ENCODE assay signal across 34 mouse cellular contexts in the genomic region with DNA sequence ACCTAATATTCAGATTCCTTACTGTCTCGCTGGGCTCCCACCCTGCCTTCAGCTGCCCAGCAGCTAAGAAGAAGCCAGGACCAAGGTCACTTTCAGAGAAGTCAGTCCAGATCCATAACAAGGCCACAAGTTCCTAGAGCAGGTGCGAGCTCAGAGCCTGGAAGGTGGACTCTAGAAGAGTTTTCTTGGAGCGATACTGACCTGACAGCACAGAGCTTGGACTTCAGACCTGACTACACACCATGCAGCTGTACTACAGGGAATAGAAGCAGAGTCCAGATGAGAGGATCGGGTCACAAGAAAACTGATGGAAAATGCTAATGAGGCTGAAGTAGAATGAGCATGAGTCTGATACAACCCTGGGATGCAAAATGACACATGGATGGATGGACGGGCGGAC. TPM values are rescaled to one million over a fixed set of nuclear protein-coding genes. Genes with fewer than 3 reads are reported as not detected.
DNase-seq lines count a peak whose midpoint lies in the region; TF ChIP-seq lines count a peak whose summit lies in the region.
"Had no signal": no experiment of that assay in that cellular context is flagged by ENCODE, and none has a peak within 500 bp of the region (broad histone marks: within the 10 kb centered on the region; RNA-seq: fewer than 3 reads in every experiment).

No protein-coding gene starts in this region.

- H3K27ac ChIP-seq in left cerebral cortex, adult 2 months = peak overlapping the region; percentile 89
- H3K27ac ChIP-seq: embryonic facial prominence, embryonic 13.5 days; forebrain, embryonic 10.5 days; forebrain, embryonic 15.5 days; hindbrain, embryonic 14.5 days; limb, embryonic 13.5 days; liver, embryonic 14.5 days; midbrain, embryonic 12.5 days; neural tube, embryonic 13.5 days had no signal

- H3K4me3 ChIP-seq in left cerebral cortex, adult 2 months = no peak overlapping the region
- H3K4me3 ChIP-seq: embryonic facial prominence, embryonic 13.5 days; forebrain, embryonic 10.5 days; forebrain, embryonic 15.5 days; heart, embryonic 12.5 days; limb, embryonic 13.5 days; megakaryocyte, embryonic 14.5 days; midbrain, embryonic 12.5 days; myocyte; neural tube, embryonic 13.5 days had no signal

- DNase-seq in kidney, adult 18-20 months = peak; percentile 33
- no peak for DNase-seq in kidney, postnatal 10 days
- no peak for DNase-seq in left cerebral cortex, adult 2 months (ENCODE audit: extremely low spot score in 1 of 2, low spot score in 2 of 2)
- no peak for DNase-seq in left cerebral cortex, adult 18-20 months (ENCODE audit: low spot score in 2 of 2)
- DNase-seq in kidney, postnatal 25 days = peak; percentile 21 to 71
- DNase-seq in lung, postnatal 4 days = no peak
- no peak for DNase-seq in lung, postnatal 36 days
- DNase-seq: adrenal gland, postnatal 14 days; cerebellum, adult 11 months; cerebellum, adult 9-10 months; cerebellum, postnatal 36 days; gastrocnemius, postnatal 36 days; heart, adult 18-20 months; lung, embryonic 14.5 days; lung, postnatal 14 days; thymus, adult 2 months; thymus, postnatal 36 days had no signal

- no peak for TF ChIP-seq CTCF in left cerebral cortex, adult 2 months (IDR thresholded peaks at IDR 0.05)

- intact Hi-C loops in left cerebral cortex, adult 2 months (cut with DNase I) = loop anchor here (10.0 kb wide), 2 partner anchors 1089 to 1339 kb away; no protein-coding TSS in a partner anchor

RNA-seq across cellular contexts. Expression of a gene that starts 6.3 kb away (rescaled TPM):
- 100 to 1,000 TPM; 746 to 811 TPM for total RNA-seq in left cerebral cortex, adult 2 months (2021)
- 100 to 1,000 TPM; 831 to 849 TPM for total RNA-seq in left cerebral cortex, adult 18-20 months (2021)

RNA-seq across cellular contexts. Expression of a gene that starts 20.8 kb away (rescaled TPM):
- total RNA-seq in left cerebral cortex, adult 2 months (2021) = not detected
- not detected for total RNA-seq in left cerebral cortex, adult 18-20 months (2021)
- total RNA-seq: adrenal gland, postnatal 14 days; gastrocnemius, adult 18-20 months; gastrocnemius, postnatal 36 days; heart, adult 18-20 months; hematopoietic stem cell, adult 5-6 weeks; layer of hippocampus, postnatal 10 days; left cerebral cortex, adult 8-10 months; left cerebral cortex, postnatal 36 days; midbrain, postnatal 0 days had no signal

RNA-seq across cellular contexts. Expression of a gene that starts 42.5 kb away (rescaled TPM):
- total RNA-seq in left cerebral cortex, adult 2 months (2021) = 100 to 1,000 TPM; 150 to 194 TPM
- total RNA-seq in left cerebral cortex, adult 18-20 months (2021) = 100 to 1,000 TPM; 147 to 179 TPM
- total RNA-seq: hematopoietic stem cell, adult 5-6 weeks had no signal

RNA-seq across cellular contexts. Expression of a gene that starts 43.8 kb away (rescaled TPM):
- not detected for total RNA-seq in left cerebral cortex, adult 2 months (2021)
- total RNA-seq in left cerebral cortex, adult 18-20 months (2021) = under 1 TPM in 1 of 2 experiments, not detected in 1; 0.35 TPM
- total RNA-seq: adrenal gland, postnatal 14 days; gastrocnemius, adult 18-20 months; gastrocnemius, postnatal 36 days; heart, adult 18-20 months; hematopoietic stem cell, adult 5-6 weeks; layer of hippocampus, postnatal 10 days; left cerebral cortex, adult 8-10 months; left cerebral cortex, postnatal 36 days had no signal

RNA-seq across cellular contexts. Expression of a gene that starts 52.6 kb away (rescaled TPM):
- not detected for total RNA-seq in left cerebral cortex, adult 2 months (2021)
- under 1 TPM in 1 of 2 experiments, not detected in 1; 0.28 TPM for total RNA-seq in left cerebral cortex, adult 18-20 months (2021)
- total RNA-seq: adrenal gland, postnatal 14 days; hematopoietic stem cell, adult 5-6 weeks; layer of hippocampus, postnatal 10 days; left cerebral cortex, postnatal 36 days had no signal

Comparison
In these comparisons a context has a peak if more than half of its experiments do, and no peak if none do; other contexts are left out.
1. DNase-seq: peak in kidney, adult 18-20 months (single experiment) and kidney, postnatal 25 days (2 of 2); none in kidney, postnatal 10 days (single experiment), left cerebral cortex, adult 2 months (0 of 2), left cerebral cortex, adult 18-20 months (0 of 2), lung, postnatal 4 days (0 of 2) and lung, postnatal 36 days (single experiment).